Mouse (Mus musculus) stomach, postnatal 0 days (tissue): ENCODE data around the gene Adamts17.

ENCODE experiments used
- CTCF ChIP-seq: IDR thresholded peaks from 2 replicates; pipeline ENCODE4 v1.5.1; 2016; ENCODE audit warnings: antibody characterized with exemption, low read depth, mild to moderate bottlenecking, moderate library complexity
- EP300 ChIP-seq: optimal IDR thresholded peaks from 2 replicates; pipeline ENCODE3; 2016; ENCODE audit warnings: antibody characterized with exemption

GRCm38 (mm10) chr7:66957764-66958163, 118.2 kb downstream of the Adamts17 start:
- TF ChIP-seq EP300, result no peak
- no peak for TF ChIP-seq CTCF
